Mouse (Mus musculus): ENCODE measurements at regions not wholly inside any gene's neighbourhood (a gene's known extent, or its start where the extent isn't known, plus 50 kb on each side); places are given as distances from the start of the nearest gene placed in this dataset.

DNA sequence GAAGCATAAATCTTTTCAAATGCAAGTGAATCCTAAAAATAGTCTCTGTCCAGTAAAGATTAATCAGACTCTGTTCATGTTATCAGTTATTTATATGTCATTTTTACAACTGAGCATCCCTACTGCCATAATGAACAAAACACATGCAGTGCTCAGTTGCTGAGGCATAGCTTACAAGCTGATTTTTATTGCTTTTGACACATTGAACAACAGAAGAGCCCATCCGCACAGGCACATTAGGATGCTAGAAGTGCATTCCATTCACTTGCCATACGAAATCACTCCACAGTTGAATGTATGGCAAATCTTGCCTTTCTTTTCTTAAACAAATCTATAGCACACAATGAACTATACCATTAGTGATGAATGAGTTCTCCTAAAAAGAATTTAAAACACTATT, 636.2 kb upstream of the Bche start:
- Histone ChIP-seq H3K27ac (ENCODE audit: low read depth, low read length) (no peak overlapping the region), H3K36me3 (ENCODE audit: control insufficient read depth, insufficient read depth, low read length) (no peaks in the 10 kb centered on the region), H3K27me3 (ENCODE audit: control insufficient read depth, insufficient read depth, low read length) (no peaks in the 10 kb centered on the region), H3K9ac (ENCODE audit: low read length) (no peak overlapping the region), H3K4me3 (ENCODE audit: low read depth, low read length) (no peak overlapping the region), H3K4me2 (no peak overlapping the region), H3K9me3 (ENCODE audit: control insufficient read depth, low read length) (no peaks in the 10 kb centered on the region), H3K4me1 (ENCODE audit: control insufficient read depth, insufficient read depth, low read length) (no peaks in the 10 kb centered on the region)
- ATAC-seq (ENCODE audit: low FRiP score) (peak; percentile 52; the same call in 1 of the 2 replicates), DNase-seq (ENCODE audit: low spot score, missing footprints) (no peak)
- WGBS, result 59% methylated on average over 2 of the region's 2 CpGs

Data from midbrain, embryonic 11.5 days (tissue).